Mouse (Mus musculus): ENCODE measurements at regions not wholly inside any gene's neighbourhood (a gene's known extent, or its start where the extent isn't known, plus 50 kb on each side); places are given as distances from the start of the nearest gene placed in this dataset.

- Histone ChIP-seq H3K27ac (ENCODE audit: low read length) (no peak overlapping the region), H3K36me3 (ENCODE audit: control insufficient read depth, insufficient read depth, low read length) (no peaks in the 10 kb centered on the region), H3K9ac (ENCODE audit: low read length) (no peak overlapping the region), H3K4me3 (replicated peaks; ENCODE audit: low read length) (no peak overlapping the region), H3K4me1 (ENCODE audit: control insufficient read depth, insufficient read depth, low read length) (0 out of 2 replicates have a peak, but pooled peaks cover under 1% of the 10 kb centered on the region), H3K4me2 (ENCODE audit: low read depth, low read length) (no peak overlapping the region), H3K9me3 (replicated peaks; ENCODE audit: control insufficient read depth, low read length) (no peaks in the 10 kb centered on the region), H3K27me3 (ENCODE audit: control insufficient read depth, insufficient read depth, low read length) (no peaks in the 10 kb centered on the region)
- 92% methylated on average over 2 of the region's 2 CpGs for WGBS
- no peak for ATAC-seq (ENCODE audit: insufficient read depth, low FRiP score)
Measured at GRCm38 (mm10) chr13:102578811-102579210, 114.5 kb upstream of the Cd180 start.

GRCm38 (mm10) chr13:102579638-102580037, 113.7 kb upstream of the Cd180 start:
- no peak for ATAC-seq (ENCODE audit: insufficient read depth, low FRiP score)
- Histone ChIP-seq H3K9me3 (replicated peaks; ENCODE audit: control insufficient read depth, low read length) (no peaks in the 10 kb centered on the region), H3K9ac (ENCODE audit: low read length) (no peak overlapping the region), H3K27ac (ENCODE audit: low read length) (no peak overlapping the region), H3K4me3 (replicated peaks; ENCODE audit: low read length) (no peak overlapping the region), H3K36me3 (ENCODE audit: control insufficient read depth, insufficient read depth, low read length) (no peaks in the 10 kb centered on the region), H3K4me2 (ENCODE audit: low read depth, low read length) (no peak overlapping the region), H3K4me1 (ENCODE audit: control insufficient read depth, insufficient read depth, low read length) (peaks cover 8% of the 10 kb centered on the region), H3K27me3 (ENCODE audit: control insufficient read depth, insufficient read depth, low read length) (no peaks in the 10 kb centered on the region)
- WGBS, result 79% methylated on average over 3 of the region's 3 CpGs

GRCm38 (mm10) chr13:102583984-102584645, 109.2 kb upstream of the Cd180 start:
- no peak overlapping the region for H3K4me3 ChIP-seq (replicated peaks; ENCODE audit: low read length)
- no peak overlapping the region for H3K4me2 ChIP-seq (ENCODE audit: low read depth, low read length)
- peak; percentile 45; the same call in 1 of the 2 replicates for ATAC-seq (ENCODE audit: insufficient read depth, low FRiP score)
- H3K27me3 ChIP-seq (ENCODE audit: control insufficient read depth, insufficient read depth, low read length), result no peaks in the 10 kb centered on the region
- H3K4me1 ChIP-seq (ENCODE audit: control insufficient read depth, insufficient read depth, low read length), result peaks cover 8% of the 10 kb centered on the region
- H3K36me3 ChIP-seq (ENCODE audit: control insufficient read depth, insufficient read depth, low read length), result no peaks in the 10 kb centered on the region
- no peak overlapping the region for H3K9ac ChIP-seq (ENCODE audit: low read length)
- no peaks in the 10 kb centered on the region for H3K9me3 ChIP-seq (replicated peaks; ENCODE audit: control insufficient read depth, low read length)
- 40% methylated on average over 12 of the region's 12 CpGs for WGBS
- H3K27ac ChIP-seq (ENCODE audit: low read length), result peak overlapping the region; percentile 47

DNA sequence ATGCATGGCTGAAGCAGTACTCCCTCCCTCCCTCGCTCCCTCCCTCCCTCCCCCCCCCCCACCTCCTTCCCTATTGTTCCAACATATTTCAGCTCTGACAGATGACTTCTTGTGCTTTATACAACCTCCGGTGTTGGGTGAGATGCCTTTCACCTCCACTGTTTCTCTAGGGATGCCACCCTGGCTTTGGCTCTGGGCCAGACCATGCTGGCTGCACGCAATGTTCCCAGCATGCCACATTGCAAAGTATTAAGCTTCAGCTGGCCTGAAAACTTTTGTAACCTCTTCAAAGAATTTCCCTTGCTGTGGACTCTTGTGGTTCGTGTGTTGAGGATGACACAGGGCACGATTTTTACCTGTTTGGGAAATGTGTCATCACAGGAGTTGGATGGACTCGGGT, 107.1 kb upstream of the Cd180 start:
- WGBS, result 67% methylated on average over 6 of the region's 6 CpGs
- Histone ChIP-seq H3K9ac (ENCODE audit: low read length) (no peak overlapping the region), H3K27ac (ENCODE audit: low read length) (no peak overlapping the region), H3K4me1 (ENCODE audit: control insufficient read depth, insufficient read depth, low read length) (peaks cover 21% of the 10 kb centered on the region), H3K9me3 (replicated peaks; ENCODE audit: control insufficient read depth, low read length) (no peaks in the 10 kb centered on the region), H3K4me2 (ENCODE audit: low read depth, low read length) (no peak overlapping the region), H3K27me3 (ENCODE audit: control insufficient read depth, insufficient read depth, low read length) (no peaks in the 10 kb centered on the region), H3K4me3 (replicated peaks; ENCODE audit: low read length) (no peak overlapping the region), H3K36me3 (ENCODE audit: control insufficient read depth, insufficient read depth, low read length) (no peaks in the 10 kb centered on the region)
- no peak for ATAC-seq (ENCODE audit: insufficient read depth, low FRiP score)

GRCm38 (mm10) chr13:102589680-102590435, 103.5 kb upstream of the Cd180 start:
- H3K9me3 ChIP-seq (replicated peaks; ENCODE audit: control insufficient read depth, low read length), result no peaks in the 10 kb centered on the region
- H3K4me1 ChIP-seq (ENCODE audit: control insufficient read depth, insufficient read depth, low read length), result peaks cover 30% of the 10 kb centered on the region
- H3K27ac ChIP-seq (ENCODE audit: low read length), result peak overlapping the region; percentile 62
- WGBS, result 17% methylated on average over 18 of the region's 18 CpGs
- no peaks in the 10 kb centered on the region for H3K27me3 ChIP-seq (ENCODE audit: control insufficient read depth, insufficient read depth, low read length)
- H3K4me2 ChIP-seq (ENCODE audit: low read depth, low read length), result peak overlapping the region; percentile 25
- no peak overlapping the region for H3K9ac ChIP-seq (ENCODE audit: low read length)
- peak; percentile 90 for ATAC-seq (ENCODE audit: insufficient read depth, low FRiP score)
- H3K4me3 ChIP-seq (replicated peaks; ENCODE audit: low read length), result 0 out of 2 replicates have a peak overlapping the region, but pooled peaks have one; percentile 2
- H3K36me3 ChIP-seq (ENCODE audit: control insufficient read depth, insufficient read depth, low read length), result no peaks in the 10 kb centered on the region

- no peak overlapping the region for H3K4me2 ChIP-seq (ENCODE audit: low read depth, low read length)
- no peaks in the 10 kb centered on the region for H3K27me3 ChIP-seq (ENCODE audit: control insufficient read depth, insufficient read depth, low read length)
- peaks cover 34% of the 10 kb centered on the region for H3K4me1 ChIP-seq (ENCODE audit: control insufficient read depth, insufficient read depth, low read length)
- no peaks in the 10 kb centered on the region for H3K36me3 ChIP-seq (ENCODE audit: control insufficient read depth, insufficient read depth, low read length)
- peak overlapping the region; percentile 62 for H3K27ac ChIP-seq (ENCODE audit: low read length)
- no peak for ATAC-seq (ENCODE audit: insufficient read depth, low FRiP score)
- no peak overlapping the region for H3K4me3 ChIP-seq (replicated peaks; ENCODE audit: low read length)
- no peaks in the 10 kb centered on the region for H3K9me3 ChIP-seq (replicated peaks; ENCODE audit: control insufficient read depth, low read length)
- 66% methylated on average over 4 of the region's 4 CpGs for WGBS
- H3K9ac ChIP-seq (ENCODE audit: low read length), result no peak overlapping the region
Measured at GRCm38 (mm10) chr13:102591803-102592537, 101.4 kb upstream of the Cd180 start.

GRCm38 (mm10) chr13:102593405-102594200, 99.8 kb upstream of the Cd180 start:
- Histone ChIP-seq H3K9ac (ENCODE audit: low read length) (no peak overlapping the region), H3K4me2 (ENCODE audit: low read depth, low read length) (no peak overlapping the region), H3K27me3 (ENCODE audit: control insufficient read depth, insufficient read depth, low read length) (no peaks in the 10 kb centered on the region), H3K36me3 (ENCODE audit: control insufficient read depth, insufficient read depth, low read length) (no peaks in the 10 kb centered on the region), H3K4me3 (replicated peaks; ENCODE audit: low read length) (no peak overlapping the region), H3K9me3 (replicated peaks; ENCODE audit: control insufficient read depth, low read length) (no peaks in the 10 kb centered on the region), H3K4me1 (ENCODE audit: control insufficient read depth, insufficient read depth, low read length) (peaks cover 34% of the 10 kb centered on the region), H3K27ac (ENCODE audit: low read length) (peak overlapping the region; percentile 62)
- WGBS, result 76% methylated on average over 12 of the region's 12 CpGs
- ATAC-seq (ENCODE audit: insufficient read depth, low FRiP score), result no peak

DNA sequence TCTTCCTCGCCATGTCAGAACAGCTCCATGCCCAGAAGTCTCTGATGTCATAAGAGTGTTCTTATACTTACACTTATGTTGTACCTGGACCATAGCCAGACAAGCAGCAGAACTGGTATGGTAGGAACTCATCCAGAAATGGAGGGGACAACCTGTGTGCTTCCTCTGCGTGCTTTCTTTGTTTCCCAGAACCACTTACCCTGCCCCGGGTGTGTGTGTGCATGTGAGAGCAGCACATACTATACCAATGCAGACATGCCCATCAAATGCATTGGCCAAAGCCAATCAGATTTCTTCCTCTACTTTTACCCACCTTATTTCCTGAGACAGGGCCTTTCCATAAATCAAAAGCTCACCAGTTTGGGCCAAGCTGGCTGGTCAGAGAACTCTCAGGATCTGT, 99.2 kb upstream of the Cd180 start:
- Histone ChIP-seq H3K4me3 (replicated peaks; ENCODE audit: low read length) (no peak overlapping the region), H3K36me3 (ENCODE audit: control insufficient read depth, insufficient read depth, low read length) (no peaks in the 10 kb centered on the region), H3K9ac (ENCODE audit: low read length) (no peak overlapping the region), H3K27me3 (ENCODE audit: control insufficient read depth, insufficient read depth, low read length) (no peaks in the 10 kb centered on the region), H3K27ac (ENCODE audit: low read length) (peak overlapping the region; percentile 62), H3K4me2 (ENCODE audit: low read depth, low read length) (no peak overlapping the region), H3K4me1 (ENCODE audit: control insufficient read depth, insufficient read depth, low read length) (peaks cover 34% of the 10 kb centered on the region), H3K9me3 (replicated peaks; ENCODE audit: control insufficient read depth, low read length) (no peaks in the 10 kb centered on the region)
- ATAC-seq (ENCODE audit: insufficient read depth, low FRiP score), result no peak
- WGBS, result 78% methylated on average over 3 of the region's 3 CpGs

Measured in stomach, embryonic 16.5 days (tissue).